Mouse (Mus musculus) kidney, embryonic 16.5 days (tissue): Measurements from ENCODE around the gene Robo1. TPM values are rescaled to one million over a fixed set of nuclear protein-coding genes. Genes with fewer than 3 reads are reported as not detected.
A peak's percentile ranks its signal among the peaks of the same experiment; 100 is the strongest.

Source experiments
- ATAC-seq: fragments of 200-750 bp; cut with Nextera tagmentation; 2 replicates; pipeline ENCODE4 v1.8.0; 2017; ENCODE audit warnings: moderate TSS enrichment; ENCODE audit not compliant: low FRiP score, low TSS enrichment
- H3K27ac ChIP-seq: fragments of 300-500 bp; sonication (generic); 2 replicates; pipeline ENCODE4 v1.5.1; 2014; ENCODE audit warnings: low read length
- H3K27me3 ChIP-seq: fragments of 300-500 bp; sonication (generic); 2 replicates; pipeline ENCODE4 v1.6.1; 2014; ENCODE audit warnings: low read length, control low read depth, mixed read lengths; ENCODE audit not compliant: insufficient read depth
- H3K36me3 ChIP-seq: fragments of 300-500 bp; sonication (generic); 2 replicates; pipeline ENCODE4 v1.6.1; 2014; ENCODE audit warnings: low read length, control low read depth, mixed read lengths; ENCODE audit not compliant: insufficient read depth
- H3K4me1 ChIP-seq: fragments of 300-500 bp; sonication (generic); 2 replicates; pipeline ENCODE4 v1.6.1; 2014; ENCODE audit warnings: low read length, control low read depth, mixed read lengths; ENCODE audit not compliant: insufficient read depth
- H3K4me2 ChIP-seq: fragments of 300-500 bp; sonication (generic); replicated peaks from 2 replicates; pipeline ENCODE4 v1.6.1; 2014; ENCODE audit warnings: low read depth, low read length
- H3K4me3 ChIP-seq: fragments of 300-500 bp; sonication (generic); 2 replicates; pipeline ENCODE4 v1.5.1; 2014; ENCODE audit warnings: mild to moderate bottlenecking, low read length
- H3K9ac ChIP-seq: fragments of 300-500 bp; sonication (generic); replicated peaks from 2 replicates; pipeline ENCODE4 v1.6.1; 2014; ENCODE audit warnings: low read length
- H3K9me3 ChIP-seq: fragments of 300-500 bp; sonication (generic); 2 replicates; pipeline ENCODE4 v1.6.1; 2016; ENCODE audit warnings: low read length, control low read depth
- WGBS: fragments of 180-500 bp; shearing (Covaris S2); extraction: QIAGEN DNeasy Blood & Tissue Kit; methylation state at CpG from one replicate; pipeline ENCODE4 v1.1.7; 2014; 5-methylcytosine and 5-hydroxymethylcytosine counted together
- polyA plus RNA-seq: library from polyadenylated mRNA; unstranded; fragments of >200 nt; fragmentation: Nextera tagmentation; extraction: Ambion mirVana; gene quantifications from 2 replicates; pipeline ENCODE4 v1.2.1, GENCODE M21; 2015

Gene Robo1
- polyA plus RNA-seq, 1 experiment from 2014 or later: 24.8 TPM

DNA sequence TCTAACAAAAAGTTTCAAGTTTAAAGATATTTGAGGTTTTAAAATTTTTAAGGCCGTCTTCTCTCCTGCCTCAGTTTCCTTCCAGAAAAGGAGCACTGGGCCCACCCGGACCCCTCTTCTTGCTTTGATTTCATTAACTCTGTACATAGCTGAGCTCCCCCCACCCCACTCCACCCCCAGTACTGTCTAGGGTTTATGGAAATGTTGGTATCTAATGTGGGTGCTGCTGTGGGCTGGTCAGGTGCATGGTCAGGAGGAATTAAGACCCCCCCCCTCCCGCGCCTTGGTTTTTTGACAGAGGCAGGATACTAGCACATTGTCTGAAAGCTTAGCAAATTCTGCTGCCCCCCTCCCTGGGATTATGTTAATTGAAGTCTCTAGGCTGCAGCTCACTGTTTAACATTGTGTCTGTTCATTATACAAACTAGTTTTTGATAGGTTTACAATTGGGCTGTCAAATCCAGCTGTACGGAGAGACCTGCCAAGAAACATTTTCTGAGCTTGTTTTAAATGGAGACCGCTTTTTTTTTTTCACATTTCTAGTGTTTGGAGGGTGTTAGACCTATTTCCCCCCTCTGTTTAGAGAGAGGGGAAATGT, 620.5 kb downstream of the Robo1 start:
- WGBS: 60% methylated on average over 6 of the region's 6 CpGs
- H3K9me3 ChIP-seq: no peaks in the 10 kb centered on the region
- no peak overlapping the region for H3K4me3 ChIP-seq
- 0 out of 2 replicates have a peak, but pooled peaks have one; percentile 24 for ATAC-seq
- no peak overlapping the region for H3K27ac ChIP-seq
- no peaks in the 10 kb centered on the region for H3K36me3 ChIP-seq
- H3K27me3 ChIP-seq: no peaks in the 10 kb centered on the region
- peaks cover 21% of the 10 kb centered on the region for H3K4me1 ChIP-seq
- no peak overlapping the region for H3K9ac ChIP-seq
- H3K4me2 ChIP-seq: 0 out of 2 replicates have a peak overlapping the region, but pooled peaks have one; percentile 2

- peak; percentile 73; the same call in 1 of the 2 replicates for ATAC-seq
- 60% methylated on average over 4 of the region's 4 CpGs for WGBS
Observed at GRCm38 (mm10) chr16:72930871-72931270, 622.8 kb downstream of the Robo1 start.

GRCm38 (mm10) chr16:72934908-72935307, 626.8 kb downstream of the Robo1 start:
- H3K36me3 ChIP-seq: no peaks in the 10 kb centered on the region
- no peaks in the 10 kb centered on the region for H3K9me3 ChIP-seq
- H3K27ac ChIP-seq: no peak overlapping the region
- H3K9ac ChIP-seq: no peak overlapping the region
- no peak overlapping the region for H3K4me2 ChIP-seq
- no peak overlapping the region for H3K4me3 ChIP-seq
- H3K4me1 ChIP-seq: no peaks in the 10 kb centered on the region
- H3K27me3 ChIP-seq: no peaks in the 10 kb centered on the region
- ATAC-seq: no peak

More at GRCm38 (mm10) chr16:72930871-72931270, 622.8 kb downstream of the Robo1 start:
- H3K9ac ChIP-seq: no peak overlapping the region
- H3K27ac ChIP-seq: no peak overlapping the region
- no peak overlapping the region for H3K4me3 ChIP-seq
- peaks cover 11% of the 10 kb centered on the region; the same call in 1 of the 2 replicates for H3K4me1 ChIP-seq
- H3K27me3 ChIP-seq: no peaks in the 10 kb centered on the region
- H3K9me3 ChIP-seq: no peaks in the 10 kb centered on the region
- H3K36me3 ChIP-seq: no peaks in the 10 kb centered on the region
- no peak overlapping the region for H3K4me2 ChIP-seq

GRCm38 (mm10) chr16:72937183-72937582, 629.1 kb downstream of the Robo1 start:
- H3K27me3 ChIP-seq: no peaks in the 10 kb centered on the region
- H3K4me3 ChIP-seq: no peak overlapping the region
- no peak overlapping the region for H3K9ac ChIP-seq
- no peaks in the 10 kb centered on the region for H3K4me1 ChIP-seq
- H3K36me3 ChIP-seq: no peaks in the 10 kb centered on the region
- WGBS: 68% methylated on average over 3 of the region's 3 CpGs
- no peak for ATAC-seq
- H3K27ac ChIP-seq: no peak overlapping the region
- no peaks in the 10 kb centered on the region for H3K9me3 ChIP-seq
- no peak overlapping the region for H3K4me2 ChIP-seq

DNA sequence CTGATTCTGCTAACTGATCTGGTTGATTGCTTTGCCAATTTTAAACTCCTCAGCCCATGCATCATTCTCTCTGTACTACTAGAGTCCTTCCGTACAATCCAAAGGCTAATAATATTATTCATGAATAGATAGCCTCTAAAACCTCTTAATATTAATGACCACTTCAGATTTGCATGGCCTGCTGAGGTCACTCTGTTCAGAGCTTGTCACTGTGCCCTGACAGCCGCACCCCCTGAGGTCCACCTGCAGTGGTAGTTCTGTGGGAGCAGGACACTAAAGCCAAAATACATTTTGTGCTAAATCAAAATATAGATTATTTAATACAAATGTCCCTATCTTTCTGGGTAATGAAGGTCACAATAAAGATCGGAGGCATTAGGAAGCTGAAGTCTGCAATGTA, 631.8 kb downstream of the Robo1 start:
- H3K36me3 ChIP-seq: no peaks in the 10 kb centered on the region
- H3K9me3 ChIP-seq: no peaks in the 10 kb centered on the region
- H3K9ac ChIP-seq: no peak overlapping the region
- no peaks in the 10 kb centered on the region for H3K27me3 ChIP-seq
- H3K4me1 ChIP-seq: no peaks in the 10 kb centered on the region
- WGBS: 78% methylated on average over 3 of the region's 3 CpGs
- no peak overlapping the region for H3K4me2 ChIP-seq
- H3K27ac ChIP-seq: no peak overlapping the region
- no peak overlapping the region for H3K4me3 ChIP-seq
- ATAC-seq: no peak

DNA sequence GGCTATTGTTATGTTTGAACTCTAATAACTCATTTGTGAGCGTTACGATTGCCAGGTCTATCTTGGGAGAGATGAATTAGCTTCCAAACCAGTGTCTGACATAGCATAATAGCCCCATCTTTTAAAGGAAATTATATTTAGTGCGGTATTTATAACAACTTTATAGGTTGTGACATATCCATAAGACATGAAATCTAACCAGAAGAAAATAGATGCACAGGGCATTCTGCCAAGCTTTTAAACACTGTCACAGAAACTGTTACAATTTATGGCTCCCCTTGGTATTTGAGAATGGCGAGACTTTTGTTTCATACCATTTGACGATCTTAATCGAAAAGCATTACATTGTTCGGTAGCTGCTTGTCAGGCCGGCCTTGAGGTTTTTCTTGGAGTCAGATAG, 632.7 kb downstream of the Robo1 start:
- Histone ChIP-seq H3K9ac (no peak overlapping the region), H3K36me3 (no peaks in the 10 kb centered on the region), H3K4me3 (no peak overlapping the region), H3K4me1 (no peaks in the 10 kb centered on the region), H3K27ac (no peak overlapping the region), H3K4me2 (no peak overlapping the region), H3K9me3 (no peaks in the 10 kb centered on the region), H3K27me3 (no peaks in the 10 kb centered on the region)
- WGBS: 54% methylated on average over 8 of the region's 8 CpGs
- 0 out of 2 replicates have a peak, but pooled peaks have one; percentile 31 for ATAC-seq

DNA sequence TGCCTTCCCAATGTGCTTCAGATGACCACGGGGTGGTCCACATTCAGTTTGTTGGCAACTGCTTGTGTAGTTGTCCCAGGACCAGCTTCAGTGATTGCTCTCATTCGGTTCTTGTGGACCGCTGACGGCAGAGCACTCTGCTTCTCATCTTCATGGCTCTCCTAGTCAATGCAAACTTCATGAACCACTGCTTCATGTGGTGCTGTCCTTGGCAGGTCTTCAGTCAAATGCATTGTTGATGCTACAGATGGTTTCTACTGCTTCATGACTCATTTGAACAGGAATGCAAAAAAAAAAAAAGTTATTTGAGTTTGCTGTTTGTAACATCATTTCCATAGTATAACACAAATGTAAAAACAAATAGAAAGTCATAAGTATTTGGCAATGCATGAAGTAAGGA, 636.3 kb downstream of the Robo1 start:
- WGBS: over 99% methylated on average over 4 of the region's 4 CpGs
- H3K27ac ChIP-seq: no peak overlapping the region
- no peak overlapping the region for H3K4me2 ChIP-seq
- no peaks in the 10 kb centered on the region for H3K36me3 ChIP-seq
- H3K9ac ChIP-seq: no peak overlapping the region
- H3K4me1 ChIP-seq: 0 out of 2 replicates have a peak, but pooled peaks cover 3% of the 10 kb centered on the region
- H3K27me3 ChIP-seq: no peaks in the 10 kb centered on the region
- H3K9me3 ChIP-seq: no peaks in the 10 kb centered on the region
- no peak overlapping the region for H3K4me3 ChIP-seq
- no peak for ATAC-seq

- no peaks in the 10 kb centered on the region for H3K27me3 ChIP-seq
- WGBS: 78% methylated on average over 6 of the region's 6 CpGs
- no peak overlapping the region for H3K4me2 ChIP-seq
- ATAC-seq: no peak
- H3K36me3 ChIP-seq: no peaks in the 10 kb centered on the region
- H3K4me3 ChIP-seq: no peak overlapping the region
- no peaks in the 10 kb centered on the region for H3K9me3 ChIP-seq
- no peaks in the 10 kb centered on the region for H3K4me1 ChIP-seq
- no peak overlapping the region for H3K27ac ChIP-seq
- no peak overlapping the region for H3K9ac ChIP-seq
Observed at GRCm38 (mm10) chr16:72951969-72952368, 643.9 kb downstream of the Robo1 start.

- Histone ChIP-seq H3K36me3 (peaks cover 17% of the 10 kb centered on the region), H3K4me3 (no peak overlapping the region), H3K4me1 (no peaks in the 10 kb centered on the region), H3K9ac (no peak overlapping the region), H3K9me3 (peaks cover 6% of the 10 kb centered on the region), H3K27me3 (no peaks in the 10 kb centered on the region), H3K27ac (no peak overlapping the region), H3K4me2 (no peak overlapping the region)
- no peak for ATAC-seq
- 93% methylated on average over 11 of the region's 11 CpGs for WGBS
Observed at GRCm38 (mm10) chr16:72959018-72959702, 651.1 kb downstream of the Robo1 start.

DNA sequence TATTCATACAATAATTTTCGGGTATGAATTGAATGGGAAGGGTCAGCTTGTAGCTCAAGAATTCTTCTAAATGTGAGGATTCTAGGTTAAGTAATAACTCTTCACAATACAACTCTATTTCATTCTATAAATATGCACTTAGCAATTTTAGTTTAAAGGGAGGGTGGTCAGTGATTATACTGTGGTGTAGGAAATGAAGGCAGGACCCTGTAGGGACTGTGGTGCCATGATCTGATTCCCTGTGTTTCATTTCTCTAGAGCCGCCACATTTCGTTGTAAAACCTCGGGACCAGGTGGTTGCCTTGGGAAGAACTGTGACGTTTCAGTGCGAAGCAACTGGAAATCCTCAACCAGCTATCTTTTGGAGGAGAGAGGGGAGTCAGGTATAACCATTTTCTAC, 651.7 kb downstream of the Robo1 start:
- no peak for ATAC-seq

More for the DNA sequence above, 651.7 kb downstream of the Robo1 start:
- Histone ChIP-seq H3K4me3 (no peak overlapping the region), H3K9me3 (peaks cover 6% of the 10 kb centered on the region), H3K9ac (no peak overlapping the region), H3K36me3 (peaks cover 17% of the 10 kb centered on the region), H3K27me3 (no peaks in the 10 kb centered on the region), H3K27ac (no peak overlapping the region), H3K4me1 (no peaks in the 10 kb centered on the region), H3K4me2 (no peak overlapping the region)
- 93% methylated on average over 6 of the region's 6 CpGs for WGBS
